Mouse (Mus musculus): Measurements from ENCODE around the gene Khdc3. TPM values are rescaled to one million over a fixed set of nuclear protein-coding genes. Genes with fewer than 3 reads are reported as not detected.
"Not testable (repeated sequence)": the region's sequence is repeated elsewhere in the genome, so short reads cannot be mapped to it uniquely, and the experiment has no call there.

Khdc3 gene
- total RNA-seq (2015) (0.44 and 0.78 TPM in 2 replicates), total RNA-seq (2017) (0.20 and 0.92 TPM in 2 replicates)

DNA sequence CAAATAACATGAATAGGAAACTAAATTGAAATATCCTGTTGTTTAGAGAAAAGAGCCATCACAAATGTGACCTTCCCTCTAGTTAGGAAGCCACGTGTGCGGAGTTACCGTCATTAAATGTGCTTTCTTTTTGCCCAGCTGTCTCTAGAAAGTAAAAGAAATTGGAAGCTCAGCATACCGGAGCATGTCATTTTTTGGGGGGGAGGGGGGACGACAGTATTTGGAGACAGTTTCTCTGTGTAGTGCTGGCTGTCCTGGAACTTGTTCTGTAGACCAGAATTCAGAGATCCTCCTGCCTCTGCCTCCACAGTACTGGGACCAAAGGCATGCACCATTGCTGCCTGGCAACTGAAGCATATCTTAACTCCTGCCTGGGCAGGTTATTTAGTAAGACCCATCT lies at the start of gene Khdc3:
Gene Khdc3 (plus strand): TSS at position 301 of the 400 bp plus-strand sequence.
- no peak for ATAC-seq (replicated peaks; ENCODE audit: poor library complexity)

DNA sequence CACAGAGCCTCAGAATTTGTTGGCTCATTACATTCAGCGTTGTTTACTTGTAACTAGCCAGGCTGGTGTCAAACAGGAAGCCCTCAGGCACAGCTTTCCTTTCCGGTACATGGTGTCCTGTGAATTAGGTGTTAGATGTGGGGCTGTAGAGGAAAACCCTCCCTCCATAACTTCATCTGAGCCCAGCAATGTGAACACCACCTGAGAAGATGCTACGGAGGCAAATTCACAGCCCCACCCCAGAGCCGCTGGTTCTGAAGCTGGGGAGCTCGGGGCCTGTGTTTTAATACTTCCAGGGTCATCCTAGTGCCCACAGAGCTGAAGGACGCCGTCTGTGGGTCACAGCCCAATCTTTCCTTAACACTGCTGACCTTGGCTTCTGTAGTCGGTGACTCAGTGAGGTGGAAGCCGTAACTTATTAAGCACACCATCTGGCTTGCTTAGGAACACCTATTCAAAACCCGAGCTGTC lies 46.2 kb upstream of the Khdc3 start:
- ATAC-seq (replicated peaks; ENCODE audit: poor library complexity) = no peak

DNA sequence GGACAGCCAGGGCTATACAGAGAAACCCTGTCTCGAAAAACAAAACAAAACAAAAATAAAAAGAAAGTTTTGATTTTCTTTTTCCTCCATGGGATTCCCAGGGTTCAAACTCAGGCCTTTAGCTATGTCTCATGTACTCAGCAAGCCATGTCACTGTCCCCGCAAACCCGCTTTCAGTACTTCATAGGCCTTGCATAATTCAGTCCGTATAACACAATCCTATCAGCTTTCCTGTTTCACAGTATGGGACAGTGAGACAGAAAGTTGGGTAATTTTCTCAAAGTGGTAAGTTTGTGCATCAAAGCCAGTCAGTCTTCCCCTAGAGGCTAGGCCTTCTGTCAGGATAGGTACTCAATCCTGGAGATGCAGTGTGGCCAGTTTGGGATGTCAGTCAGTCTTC lies 42.4 kb upstream of the Khdc3 start:
- ATAC-seq (replicated peaks; ENCODE audit: poor library complexity) = peak; percentile 67

DNA sequence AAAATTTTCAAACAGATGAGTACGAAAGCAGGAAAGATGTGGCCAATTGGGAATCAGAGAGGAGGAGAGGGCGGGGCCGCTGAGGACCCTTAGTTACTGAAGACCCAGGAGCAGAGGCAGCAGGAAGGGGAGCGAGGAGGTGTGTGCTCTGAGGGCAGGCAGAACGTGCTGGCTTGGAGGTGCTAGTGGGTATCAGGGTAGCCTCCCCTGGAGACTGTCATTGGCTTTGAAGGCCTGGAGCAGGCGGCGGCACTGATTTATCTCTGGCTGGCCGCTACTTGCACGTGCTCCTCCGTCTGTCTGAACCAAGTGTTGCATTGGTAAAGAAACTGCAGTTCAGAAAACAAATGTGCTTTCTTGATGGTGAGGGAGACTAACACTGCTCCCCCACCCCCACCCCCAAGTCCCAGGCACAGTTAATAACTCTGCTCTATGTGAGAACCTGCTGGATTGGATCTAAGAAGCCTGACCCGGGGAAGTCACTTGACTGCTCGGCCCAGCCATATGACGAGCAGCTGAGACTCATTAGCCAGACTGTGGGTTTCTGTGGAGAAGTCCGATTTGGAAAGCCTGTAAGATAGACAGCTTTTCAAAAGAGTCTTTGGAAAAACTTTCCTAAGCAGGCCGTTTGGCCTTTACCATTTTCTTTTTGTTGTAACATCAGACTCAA lies 37.9 kb upstream of the Khdc3 start:
- ATAC-seq (replicated peaks; ENCODE audit: poor library complexity) = no peak

DNA sequence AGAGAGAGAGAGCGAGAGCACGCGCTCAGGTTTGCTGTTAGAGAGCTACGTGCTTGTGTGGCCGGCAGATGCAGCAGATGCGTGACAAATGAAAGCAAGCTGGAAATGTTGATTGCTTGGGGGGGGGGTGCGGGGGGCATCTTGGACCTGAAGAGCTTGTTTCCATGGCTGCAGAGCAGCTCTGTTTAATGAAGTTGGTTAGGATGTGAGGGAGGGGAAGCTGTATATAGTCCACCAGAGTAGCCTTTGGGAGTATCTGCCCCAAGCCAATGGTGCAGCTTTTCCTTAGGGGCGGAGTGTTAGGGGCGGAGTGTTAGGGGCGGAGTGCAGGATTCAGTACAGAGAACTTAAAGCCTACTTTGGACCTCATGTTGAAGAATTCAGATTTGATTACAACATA lies 34.5 kb upstream of the Khdc3 start:
- ATAC-seq (replicated peaks; ENCODE audit: poor library complexity) = no peak

DNA sequence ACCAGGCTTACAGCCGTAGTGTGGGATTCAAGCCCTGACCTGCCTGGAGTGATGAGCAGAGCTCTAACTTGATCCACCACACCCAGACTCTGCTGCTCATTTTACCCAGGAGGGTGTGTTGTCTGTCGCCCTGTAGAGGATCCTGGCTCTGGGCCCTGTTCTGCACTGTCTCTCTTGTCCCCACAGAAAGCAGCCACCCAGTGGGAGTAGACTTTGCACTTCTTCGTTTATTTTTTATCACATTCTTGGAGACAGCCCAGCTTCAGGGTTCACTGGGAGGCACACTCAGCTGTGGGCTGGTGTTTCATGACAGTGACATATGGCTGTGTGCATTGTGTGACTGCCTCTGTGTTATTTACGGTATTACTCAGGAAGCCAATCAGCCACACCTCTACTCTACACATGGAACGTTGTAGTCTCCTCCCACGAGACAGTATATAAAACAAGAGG lies 33.4 kb upstream of the Khdc3 start:
- peak; percentile 40 for ATAC-seq (replicated peaks; ENCODE audit: poor library complexity)

DNA sequence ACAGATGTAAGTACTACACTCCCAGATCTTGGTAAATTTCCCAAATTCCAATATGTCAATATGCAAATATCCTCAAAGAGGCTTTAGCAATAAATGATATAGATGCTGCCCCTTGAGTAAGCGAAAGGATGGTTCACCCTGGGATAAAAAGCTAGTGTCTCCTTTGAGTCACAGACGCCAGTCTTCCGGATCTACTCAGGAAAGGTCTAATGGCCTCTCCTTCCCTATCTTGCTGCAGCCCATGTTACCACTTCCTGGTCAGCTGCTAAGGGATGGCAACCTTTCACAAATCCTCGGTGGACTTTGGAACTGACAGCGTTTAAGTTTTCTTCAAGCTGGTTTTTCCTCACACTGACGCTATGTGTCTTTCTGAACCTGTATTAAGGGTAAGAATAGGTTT lies 32.9 kb upstream of the Khdc3 start:
- peak; percentile 12; the same call in 1 of the 2 replicates for ATAC-seq (replicated peaks; ENCODE audit: poor library complexity)

DNA sequence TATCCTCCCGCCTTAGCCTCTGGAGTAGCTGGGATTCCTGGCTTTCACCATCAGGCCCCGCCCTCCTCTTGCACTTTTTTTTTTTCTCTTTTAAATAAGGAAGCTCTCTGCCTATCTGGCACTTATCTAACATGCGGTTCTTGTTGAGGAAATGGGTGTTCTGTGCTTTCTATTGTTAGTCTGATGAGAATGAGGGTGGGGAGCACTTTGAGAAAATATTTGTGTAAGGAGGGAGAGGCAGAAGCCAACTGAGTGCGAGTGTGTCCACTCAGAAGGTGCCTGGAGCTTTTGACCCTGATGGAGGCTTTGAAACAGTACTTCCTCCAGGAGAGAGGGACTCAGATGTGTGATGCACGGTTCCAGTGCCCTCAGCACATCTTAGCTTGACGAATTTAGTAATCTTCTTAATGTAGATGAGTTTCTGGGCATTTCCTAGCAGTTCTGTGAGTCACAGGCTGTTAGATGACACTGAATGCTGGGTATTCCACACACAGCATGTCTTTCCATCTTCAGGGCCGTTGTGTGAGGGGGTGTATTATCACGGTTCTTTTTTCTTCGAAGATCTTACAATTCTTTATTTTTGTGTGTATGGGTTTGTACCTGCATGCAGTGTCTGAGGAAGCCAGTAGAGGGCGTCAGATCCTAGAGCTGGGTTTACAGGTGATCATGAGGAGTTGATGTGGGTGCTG lies 30.5 kb upstream of the Khdc3 start:
- peak; percentile 47 for ATAC-seq (replicated peaks; ENCODE audit: poor library complexity)

DNA sequence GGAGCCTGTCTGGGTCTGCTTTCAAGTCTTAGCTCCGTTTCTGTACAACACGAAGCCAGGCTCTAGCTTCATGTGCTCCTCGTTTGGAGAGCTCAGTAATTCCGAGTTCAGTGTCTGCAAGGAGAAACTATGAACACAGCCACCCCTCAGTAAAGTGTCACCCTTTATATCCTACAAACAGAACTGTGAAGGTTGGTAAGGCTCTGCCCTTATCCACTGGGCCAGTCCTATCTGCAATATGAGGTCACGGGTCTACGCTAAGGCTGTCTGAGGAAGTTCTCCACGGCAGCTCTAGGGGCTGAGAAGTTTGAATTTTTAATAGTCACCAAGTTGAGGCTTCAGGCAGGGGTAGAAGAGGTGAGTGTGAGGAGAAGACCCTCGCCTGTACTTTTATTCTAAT lies 29.2 kb upstream of the Khdc3 start:
- peak; percentile 53 for ATAC-seq (replicated peaks; ENCODE audit: poor library complexity)

DNA sequence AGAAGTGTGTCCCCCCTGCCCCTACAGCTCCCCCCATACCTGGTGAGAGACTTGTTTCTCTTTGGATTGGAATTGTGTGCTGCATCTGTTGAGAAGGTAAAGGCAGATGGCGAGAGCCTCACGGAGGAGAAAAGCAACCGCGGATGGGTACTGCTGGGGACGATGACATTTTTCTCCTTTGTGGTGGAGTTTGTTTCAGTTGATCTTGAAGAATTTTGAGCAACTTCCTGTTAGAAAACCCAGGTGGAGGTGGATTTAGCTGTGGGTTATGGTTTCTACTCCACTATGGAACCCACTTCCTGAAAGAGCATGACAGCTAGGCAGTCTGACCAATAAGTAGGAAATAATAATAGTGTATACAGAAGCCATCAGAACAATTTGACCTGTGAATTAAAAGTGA lies 28.5 kb upstream of the Khdc3 start:
- ATAC-seq (replicated peaks; ENCODE audit: poor library complexity) = 0 out of 2 replicates have a peak, but pooled peaks have one; percentile 20

DNA sequence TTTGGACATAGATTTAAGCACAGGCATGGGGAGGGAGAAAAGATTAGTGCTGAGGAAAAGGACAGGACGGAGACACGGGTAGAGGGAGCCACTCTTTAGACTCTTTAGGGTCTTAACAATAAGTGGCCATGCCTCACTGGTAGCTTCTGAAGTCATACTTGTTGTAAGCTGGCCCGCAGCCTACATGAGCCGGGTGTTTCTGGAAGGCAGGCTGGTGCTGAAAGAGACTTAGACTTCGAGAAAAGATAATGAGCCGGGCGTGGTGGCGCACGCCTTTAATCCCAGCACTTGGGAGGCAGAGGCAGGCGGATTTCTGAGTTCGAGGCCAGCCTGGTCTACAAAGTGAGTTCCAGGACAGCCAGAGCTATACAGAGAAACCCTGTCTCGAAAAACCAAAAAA lies 22.3 kb upstream of the Khdc3 start:
- ATAC-seq (replicated peaks; ENCODE audit: poor library complexity) = not testable (repeated sequence)

DNA sequence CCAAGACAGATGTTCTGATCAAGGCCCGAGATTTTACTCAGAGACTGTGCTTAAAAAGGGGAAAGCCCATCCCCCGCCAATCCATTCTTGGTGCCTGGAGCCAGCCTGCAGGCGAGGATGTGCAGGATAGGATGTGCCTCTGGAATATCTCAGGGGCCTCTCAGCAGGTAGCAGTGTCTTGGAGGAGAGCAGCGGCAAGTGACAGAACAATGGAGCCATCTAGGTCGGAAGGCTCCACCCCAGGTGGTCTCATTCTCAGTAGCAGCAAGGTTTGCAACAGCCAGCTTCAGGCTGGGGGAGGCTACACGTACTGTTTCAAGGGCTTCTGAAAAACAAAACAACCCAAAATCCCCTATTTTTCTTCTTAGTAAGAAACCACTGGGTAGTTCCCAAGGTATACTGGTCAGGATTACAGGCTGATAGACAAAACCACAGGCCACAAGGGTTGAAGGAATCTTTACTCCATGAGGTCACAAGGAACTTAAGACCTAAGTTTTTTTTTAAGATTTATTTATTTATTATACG lies 21.8 kb upstream of the Khdc3 start:
- ATAC-seq (replicated peaks; ENCODE audit: poor library complexity) = no peak

DNA sequence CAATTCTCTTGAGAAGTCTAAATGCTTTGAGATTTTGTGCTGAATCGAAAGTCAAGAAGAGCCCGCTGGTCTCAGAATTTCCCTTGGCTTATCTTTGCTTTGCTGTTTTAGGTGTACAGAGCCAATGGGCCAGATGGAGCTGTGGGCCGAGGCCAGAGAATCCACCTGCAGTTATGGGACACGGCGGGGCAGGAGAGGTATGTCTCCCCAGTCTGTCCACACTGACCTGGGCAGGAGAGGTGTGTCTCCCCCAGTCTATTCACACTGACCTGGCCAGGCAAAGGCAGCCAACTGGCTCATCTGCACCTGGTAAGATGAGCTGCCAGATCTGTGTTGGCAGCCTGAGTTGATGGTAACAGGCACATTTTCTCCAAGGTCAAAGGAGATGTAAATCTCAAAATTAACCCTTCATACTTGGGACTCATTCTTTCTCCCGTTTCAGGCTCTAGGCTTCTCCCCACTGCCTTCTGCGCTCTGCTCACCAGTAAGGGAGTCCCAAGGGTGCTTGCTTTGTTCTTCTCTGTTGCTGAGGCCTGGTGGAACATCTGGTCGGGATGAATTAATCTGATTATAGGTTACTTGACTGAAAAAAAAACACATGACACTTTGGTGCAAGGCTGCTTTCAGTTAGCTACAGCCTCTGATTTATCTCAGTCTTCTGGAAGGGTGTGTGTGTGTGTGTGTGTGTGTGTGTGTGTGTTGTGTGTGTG lies 19.2 kb upstream of the Khdc3 start:
- ATAC-seq (replicated peaks; ENCODE audit: poor library complexity) = no peak

DNA sequence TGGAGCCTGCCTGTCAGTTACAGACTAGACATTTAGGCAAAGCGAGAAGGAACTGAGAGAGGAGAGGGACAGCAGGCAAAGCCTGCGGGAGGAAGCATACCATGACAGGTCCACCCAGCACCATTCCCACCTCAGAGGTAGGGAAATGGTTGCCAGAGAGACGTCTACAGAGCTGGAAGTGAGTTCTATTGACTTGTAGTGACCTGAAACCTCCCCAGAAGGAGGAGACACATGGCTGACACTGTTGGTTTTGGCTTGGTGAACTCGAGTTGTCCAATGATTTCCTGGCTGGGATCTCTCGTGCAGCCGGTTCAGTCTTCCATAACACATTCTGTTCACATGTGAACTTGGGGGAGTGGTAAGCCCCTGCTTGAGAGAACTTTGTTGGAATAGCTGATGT lies 17.7 kb upstream of the Khdc3 start:
- no peak for ATAC-seq (replicated peaks; ENCODE audit: poor library complexity)

DNA sequence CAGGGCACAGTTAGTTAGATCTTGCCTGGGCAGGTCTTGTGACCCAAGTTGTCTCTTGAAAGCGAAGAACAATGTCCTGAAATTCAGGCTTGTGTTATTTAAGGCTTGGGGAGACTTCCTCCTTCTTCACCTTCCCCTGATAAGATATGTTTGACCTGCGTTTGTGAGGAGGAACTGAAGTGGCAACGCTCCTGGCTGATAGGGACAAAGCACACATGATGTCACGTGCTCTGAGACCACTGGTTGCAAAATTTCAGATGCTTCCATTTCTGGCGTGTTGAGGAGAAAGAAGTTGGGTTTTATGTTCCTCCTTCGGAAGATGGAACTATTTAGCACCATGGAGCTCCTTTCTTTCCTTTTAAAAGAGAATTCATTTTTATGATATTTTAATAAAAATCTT lies 15.8 kb upstream of the Khdc3 start:
- peak; percentile 40 for ATAC-seq (replicated peaks; ENCODE audit: poor library complexity)

DNA sequence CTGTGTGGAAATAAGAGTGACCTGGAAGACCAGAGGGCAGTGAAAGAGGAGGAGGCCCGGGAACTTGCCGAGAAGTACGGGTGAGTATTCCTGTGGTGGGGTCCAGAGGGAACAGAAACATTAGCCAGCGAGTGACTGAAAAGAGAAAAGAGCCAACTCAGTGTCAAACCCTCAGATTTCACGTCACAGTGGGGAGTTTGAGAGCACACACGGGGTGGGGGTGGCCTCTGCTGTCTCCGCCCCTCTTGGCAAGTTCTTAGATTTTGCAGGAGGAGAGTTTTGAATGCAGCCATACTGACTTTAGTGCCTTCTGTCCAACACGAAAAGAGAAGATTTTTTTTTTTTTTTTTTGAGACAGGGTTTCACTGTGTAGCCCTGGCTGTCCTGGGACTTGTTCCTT lies 14.5 kb upstream of the Khdc3 start:
- ATAC-seq (replicated peaks; ENCODE audit: poor library complexity) = peak; percentile 10; the same call in 1 of the 2 replicates

DNA sequence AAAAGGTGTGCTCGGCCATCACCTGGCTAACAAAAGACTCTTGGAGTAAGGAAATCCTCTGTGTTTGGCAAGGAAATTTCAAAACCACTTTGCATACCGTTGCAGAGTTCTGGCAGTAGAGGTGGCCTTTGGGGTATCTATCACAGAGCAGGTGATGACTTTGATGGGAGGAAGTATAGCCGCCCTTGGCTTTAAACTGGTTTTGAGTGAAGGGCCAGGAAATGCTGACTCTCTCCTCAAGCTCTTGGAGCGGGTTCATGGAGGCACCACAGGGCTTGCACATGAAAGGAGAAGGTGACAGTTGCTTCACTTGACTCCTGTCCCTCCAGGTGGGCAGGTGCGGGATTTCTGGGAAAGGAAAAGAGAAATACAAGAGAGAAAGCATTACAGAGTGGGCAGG lies 14.1 kb upstream of the Khdc3 start:
- ATAC-seq (replicated peaks; ENCODE audit: poor library complexity) = no peak

DNA sequence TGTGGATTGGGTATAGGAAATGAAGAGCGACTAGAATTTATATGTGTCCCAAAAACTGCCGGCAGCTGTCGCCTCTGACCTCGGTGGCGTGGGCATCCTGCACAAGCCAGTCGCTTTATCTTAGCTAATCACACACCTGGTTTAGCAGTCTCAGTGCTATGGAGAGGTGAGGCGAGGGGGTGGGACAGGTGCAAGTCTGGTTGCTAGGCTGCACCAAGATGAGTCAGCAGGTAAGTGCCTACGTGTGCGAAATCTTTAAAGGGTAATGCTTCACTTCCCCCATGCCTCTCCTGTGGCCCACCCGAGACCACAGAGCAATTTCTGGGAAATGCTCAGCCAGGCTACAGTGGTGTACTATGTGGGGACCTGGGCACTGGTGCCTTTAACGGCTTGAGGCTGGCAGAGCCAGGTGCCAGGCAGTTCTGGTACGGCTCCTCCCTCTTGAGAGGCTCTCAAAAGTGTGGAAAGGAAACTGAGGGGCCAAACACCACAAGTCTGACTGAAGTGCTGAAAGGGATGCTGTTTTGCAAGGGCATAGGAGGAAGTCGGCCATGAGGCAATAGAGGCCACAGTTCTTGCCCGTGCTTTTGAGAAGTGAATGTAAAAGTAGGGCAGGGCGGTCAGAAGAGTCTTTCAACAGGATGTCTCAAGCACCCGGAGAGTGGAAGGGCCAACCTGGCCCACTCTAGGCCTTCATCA lies 12.3 kb upstream of the Khdc3 start:
- ATAC-seq (replicated peaks; ENCODE audit: poor library complexity) = peak; percentile 76

DNA sequence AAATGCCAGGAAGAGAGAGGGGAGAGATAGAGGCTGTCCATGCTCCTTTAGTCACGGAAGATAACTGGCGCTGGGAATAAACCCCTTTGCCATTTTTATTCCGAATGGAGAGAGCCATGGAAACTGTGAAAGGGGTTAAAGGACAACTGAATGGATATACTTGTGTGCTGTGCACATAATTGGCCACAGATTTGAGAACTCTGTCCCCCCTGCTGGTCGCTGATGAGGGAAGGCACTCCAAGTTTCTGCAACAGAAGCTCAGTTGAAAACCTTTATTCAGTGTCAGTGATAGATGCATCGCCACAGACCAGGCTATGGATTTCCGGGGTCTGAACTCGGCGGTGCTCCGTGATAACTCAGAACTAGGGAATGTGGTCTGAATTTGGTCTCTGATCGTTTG lies 11.5 kb upstream of the Khdc3 start:
- no peak for ATAC-seq (replicated peaks; ENCODE audit: poor library complexity)

DNA sequence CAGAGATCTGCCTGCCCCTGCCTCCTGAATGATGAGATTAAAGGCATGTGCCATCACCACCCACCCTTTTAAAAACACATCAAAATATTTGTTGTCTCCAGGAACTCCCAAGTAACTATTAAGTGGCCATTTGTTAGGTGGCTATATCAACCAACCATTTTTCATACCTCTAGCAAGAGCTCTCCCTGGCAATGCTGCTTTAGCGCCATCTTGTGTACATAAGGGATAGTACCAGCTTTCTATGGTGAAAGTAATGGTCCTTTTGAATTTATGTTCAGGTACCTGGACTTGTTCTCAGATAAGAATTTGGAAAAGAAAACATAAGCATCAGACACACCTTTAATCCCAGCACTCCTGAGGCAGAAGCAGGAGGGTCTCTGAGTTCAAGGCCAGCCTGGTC lies 9.9 kb upstream of the Khdc3 start:
- peak; percentile 42; the same call in 1 of the 2 replicates for ATAC-seq (replicated peaks; ENCODE audit: poor library complexity)

DNA sequence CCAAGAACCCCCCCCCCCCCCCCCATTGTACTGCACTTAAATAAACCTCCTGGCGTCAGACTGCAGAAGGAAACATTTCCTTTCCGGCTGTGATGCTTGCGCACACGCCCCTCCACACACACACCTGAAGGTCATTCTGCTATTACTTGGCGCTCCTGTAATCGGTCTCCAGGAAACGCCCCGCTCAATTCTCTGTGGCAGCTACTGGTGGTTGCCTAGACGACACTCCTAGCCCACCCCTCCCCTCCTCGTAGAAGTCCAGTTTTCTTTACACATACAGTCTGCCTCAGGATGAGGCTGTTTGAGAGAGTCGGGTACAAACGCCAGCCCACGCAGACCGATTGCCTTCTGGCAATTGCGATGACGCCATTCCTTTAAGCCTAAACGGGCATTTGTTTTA lies 7.1 kb upstream of the Khdc3 start:
- no peak for ATAC-seq (replicated peaks; ENCODE audit: poor library complexity)
